Mouse (Mus musculus) mature B cell (primary cell): ENCODE measurements around the gene Vti1a.

Experiments
- in situ Hi-C: fragments of 300-500 bp; cut with MboI; formaldehyde crosslinking; loops from 2 replicates; pipeline ENCODE4 v1.14.3; 2019

The Vti1a gene

DNA sequence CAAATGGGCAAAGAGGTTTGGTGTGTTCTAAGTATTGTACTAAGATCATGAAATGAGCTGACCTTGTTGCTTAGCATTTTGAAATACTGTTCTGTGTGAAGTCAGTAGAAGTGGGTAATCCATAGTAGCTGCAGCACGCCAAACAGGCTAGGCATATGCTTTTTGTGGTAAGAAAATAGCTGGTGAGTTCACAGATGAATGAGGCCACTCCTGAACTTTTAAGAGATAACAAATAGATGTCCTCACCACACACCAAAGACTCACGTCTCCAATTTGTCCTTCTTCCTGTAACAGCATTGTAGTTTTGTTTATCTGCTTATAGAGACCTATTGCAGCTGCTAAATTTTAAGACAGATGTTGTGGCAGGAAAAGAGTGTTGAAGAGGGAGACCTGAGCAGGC lies 62.8 kb downstream of the Vti1a start:
- in situ Hi-C loops: no loop called here

DNA sequence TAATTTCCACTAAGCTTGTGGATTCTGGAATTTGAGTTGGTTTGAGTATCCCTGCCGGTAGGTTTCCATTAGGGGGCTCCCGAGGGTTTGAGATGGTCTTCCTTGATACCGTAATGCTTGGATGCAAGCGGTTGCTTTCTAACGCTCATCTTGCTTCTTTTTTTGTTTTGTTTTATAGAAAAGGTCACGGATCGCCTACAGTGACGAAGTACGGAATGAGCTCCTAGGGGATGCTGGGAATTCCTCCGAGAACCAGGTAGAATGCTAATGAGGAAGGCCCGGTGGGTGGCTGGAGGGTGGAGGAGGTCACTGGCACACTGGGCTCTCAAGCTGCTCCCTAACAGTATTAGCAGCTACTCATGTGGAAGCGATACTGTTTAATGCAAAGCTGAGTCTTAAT lies 64.7 kb downstream of the Vti1a start:
- in situ Hi-C loops: no loop called here

DNA sequence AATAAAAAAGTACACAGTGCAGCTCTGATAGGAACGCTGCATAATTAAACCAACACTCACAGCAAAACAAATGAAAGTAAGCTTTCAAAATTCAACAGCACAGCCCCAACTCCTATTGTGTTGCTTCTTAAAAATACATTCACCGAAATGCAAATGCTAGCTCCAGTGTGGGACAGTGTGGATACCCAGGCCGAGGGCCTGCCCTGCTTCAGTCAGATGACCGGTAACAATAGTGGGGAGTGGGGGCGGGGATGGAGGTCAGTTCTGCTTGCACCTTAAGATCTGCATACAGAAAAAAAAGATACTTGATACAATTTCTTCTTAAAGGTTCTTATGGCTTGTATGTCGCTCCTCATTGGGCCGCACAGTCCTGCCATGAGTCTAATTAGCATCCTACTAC lies 65.2 kb downstream of the Vti1a start:
- in situ Hi-C loops: no loop called here

DNA sequence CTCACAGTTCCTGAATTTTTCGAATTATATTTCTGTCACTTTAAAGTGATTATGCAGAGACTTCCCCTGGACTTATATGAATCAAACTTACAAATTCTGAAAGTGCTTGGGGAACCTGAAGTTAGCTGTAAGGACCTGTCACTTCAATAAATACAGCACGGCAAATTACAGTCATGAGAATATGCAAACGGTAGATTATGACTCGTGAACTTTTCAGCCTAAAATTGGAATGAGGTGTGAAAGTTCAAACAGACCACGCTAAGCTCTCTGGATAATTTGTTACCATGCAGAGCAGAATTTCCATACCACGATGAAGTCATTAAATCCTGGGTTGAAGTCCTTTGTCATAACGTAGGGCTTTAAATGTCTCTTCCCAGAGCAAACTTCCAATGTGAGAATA lies 66.7 kb downstream of the Vti1a start:
- in situ Hi-C loops: no loop called here

DNA sequence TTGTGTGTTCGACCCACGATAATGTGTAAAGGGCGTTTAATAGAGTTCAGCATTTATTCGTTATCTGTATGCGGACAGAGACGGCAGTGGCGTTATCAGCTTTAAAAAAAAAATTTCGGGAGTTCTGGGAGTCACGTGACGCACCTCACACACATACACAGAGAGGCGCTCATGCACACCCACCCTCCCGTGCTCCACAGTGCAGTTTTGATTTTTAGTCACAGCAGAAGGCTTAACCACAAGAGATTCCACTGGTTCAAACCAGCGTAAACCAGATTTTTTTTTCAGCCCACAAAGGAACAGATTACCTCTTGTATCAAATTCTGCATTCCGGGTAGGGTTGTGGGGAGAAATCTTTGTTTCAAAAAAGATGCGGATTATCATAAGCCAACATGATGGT lies 68.5 kb downstream of the Vti1a start:
- in situ Hi-C loops: no loop called here

DNA sequence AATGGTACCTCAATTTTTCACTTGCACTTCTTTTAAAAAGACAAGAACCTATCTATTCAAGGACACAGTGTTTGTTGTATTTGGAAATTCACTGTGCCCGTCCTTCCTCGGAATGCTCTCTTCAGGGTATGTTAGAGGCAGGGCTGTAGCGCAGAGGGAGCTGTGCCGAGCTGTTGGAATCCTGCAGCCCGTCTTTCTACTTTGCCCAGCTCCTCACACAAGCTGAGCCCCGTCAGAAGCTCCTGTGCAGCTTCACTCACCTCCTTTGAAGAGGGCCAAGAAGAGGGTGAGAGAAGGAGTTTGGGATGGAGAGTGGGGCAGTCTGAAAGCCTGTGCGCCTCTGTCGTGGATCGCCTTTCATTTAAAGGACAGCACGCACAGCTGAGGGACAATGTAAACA lies 72.9 kb downstream of the Vti1a start:
- in situ Hi-C loops: no loop called here

DNA sequence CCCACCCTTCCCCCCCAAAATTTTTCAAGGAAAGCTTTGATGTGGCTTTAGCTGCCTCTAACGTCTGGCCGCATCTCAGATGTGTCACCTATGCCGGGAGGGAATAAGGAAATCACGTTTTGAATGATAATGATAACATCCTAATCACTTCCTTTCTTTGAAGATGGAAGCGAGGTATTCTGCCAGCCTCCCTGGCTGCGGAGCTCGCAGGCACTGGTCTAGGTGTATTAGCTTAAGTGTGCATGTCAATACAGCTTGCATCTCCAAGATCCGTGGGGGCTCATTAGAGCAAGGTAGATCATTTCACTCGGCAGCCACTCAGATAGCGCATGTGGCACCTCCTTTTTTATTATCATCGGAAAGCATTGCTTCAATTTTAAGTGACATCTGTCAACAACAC lies 74.2 kb downstream of the Vti1a start:
- in situ Hi-C loops: no loop called here

DNA sequence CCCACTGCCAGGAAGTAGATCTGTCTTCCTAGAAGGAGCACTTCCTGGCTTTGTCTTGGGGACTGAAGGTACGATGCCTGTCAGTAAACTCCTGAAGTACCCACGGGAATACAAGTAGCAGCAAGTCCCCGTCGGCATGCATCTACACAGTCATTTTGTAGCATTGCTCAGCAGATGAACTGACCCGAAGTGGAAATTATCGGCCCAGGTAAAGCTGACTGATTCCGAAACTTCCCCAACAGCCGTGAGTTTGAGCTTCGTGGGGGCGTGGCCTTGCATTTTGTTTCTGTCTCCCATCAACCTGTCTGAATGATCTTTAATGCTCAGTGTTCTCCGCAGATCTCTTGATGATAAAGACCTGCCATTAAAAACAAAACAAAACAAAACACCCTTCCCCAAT lies 85.5 kb downstream of the Vti1a start:
- in situ Hi-C loops: no loop called here

DNA sequence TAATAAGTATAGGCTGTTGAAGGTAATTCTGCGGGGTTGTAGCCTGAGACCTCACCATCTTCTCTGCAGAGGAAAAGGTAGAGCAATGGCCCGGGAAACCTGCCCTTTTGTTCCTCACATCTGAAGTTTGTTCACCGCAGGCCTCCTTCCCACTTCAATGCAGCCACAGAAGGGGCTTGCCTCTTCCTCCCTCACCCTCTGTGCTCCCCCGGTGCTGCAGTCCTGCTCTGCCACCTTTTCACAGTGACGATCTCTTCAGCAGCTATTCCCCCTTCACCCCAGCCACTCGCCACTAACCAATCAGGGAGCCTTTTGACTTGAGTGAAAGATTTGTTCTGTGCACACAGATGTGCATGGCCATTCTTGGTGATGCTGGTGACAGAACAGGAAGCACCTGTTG lies 92.4 kb downstream of the Vti1a start:
- in situ Hi-C loops: no loop called here

DNA sequence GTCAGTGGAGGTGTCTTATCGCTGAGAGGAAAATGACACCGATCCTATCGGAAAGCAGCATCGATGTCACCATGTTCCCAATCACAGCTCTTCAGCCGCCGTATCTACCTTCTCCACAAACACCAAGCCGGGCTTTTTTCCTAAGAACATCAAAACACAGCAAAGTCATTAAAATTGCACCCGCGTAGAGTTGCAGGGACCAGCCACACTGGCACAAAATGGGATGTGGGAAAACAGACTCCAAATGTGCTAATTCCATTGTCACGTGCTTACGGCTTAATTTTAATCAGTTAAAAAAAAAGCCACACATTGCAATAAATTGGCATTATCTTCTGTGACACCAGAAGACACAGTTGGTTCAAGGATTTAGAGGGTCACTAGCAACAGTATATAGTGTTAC lies 95.3 kb downstream of the Vti1a start:
- in situ Hi-C loops: no loop called here

DNA sequence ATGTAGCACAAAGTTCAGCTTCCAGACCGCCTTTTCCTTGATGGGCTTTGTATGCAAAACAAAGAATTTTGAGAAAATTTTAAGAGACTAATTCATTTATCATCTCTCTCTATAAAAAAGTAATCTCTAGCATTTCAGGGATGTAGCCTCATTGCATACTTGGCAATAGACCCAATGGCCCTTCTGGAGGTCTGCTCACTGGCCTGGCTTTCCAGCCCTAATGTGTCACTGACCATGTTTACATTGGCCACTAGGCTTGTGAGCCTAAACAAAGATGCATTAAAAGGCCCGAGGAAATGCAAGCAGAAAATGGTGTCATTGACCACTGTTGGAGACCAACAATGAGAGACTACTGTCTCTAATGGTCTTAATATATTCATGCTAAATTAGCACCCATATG lies 95.8 kb downstream of the Vti1a start:
- in situ Hi-C loops: no loop called here

DNA sequence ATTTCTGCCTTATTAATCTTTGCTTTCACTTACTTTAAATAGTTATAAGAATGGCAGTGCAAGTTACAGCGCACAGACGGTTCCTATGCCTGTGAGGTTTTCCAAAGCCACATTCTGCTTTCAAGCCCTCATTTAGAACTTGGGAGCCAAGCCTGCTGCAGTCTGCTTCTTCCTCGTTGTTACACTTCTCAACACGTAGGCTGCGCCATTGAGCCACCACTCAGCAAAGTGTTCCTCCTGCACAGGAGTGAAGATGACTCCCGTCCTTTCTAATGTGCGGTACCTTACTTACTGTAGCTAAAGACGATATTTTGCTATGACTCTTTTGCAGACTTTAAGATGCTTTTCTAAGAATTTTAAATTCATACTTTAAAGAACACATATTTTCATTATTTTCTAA lies 98.0 kb downstream of the Vti1a start:
- in situ Hi-C loops: no loop called here

DNA sequence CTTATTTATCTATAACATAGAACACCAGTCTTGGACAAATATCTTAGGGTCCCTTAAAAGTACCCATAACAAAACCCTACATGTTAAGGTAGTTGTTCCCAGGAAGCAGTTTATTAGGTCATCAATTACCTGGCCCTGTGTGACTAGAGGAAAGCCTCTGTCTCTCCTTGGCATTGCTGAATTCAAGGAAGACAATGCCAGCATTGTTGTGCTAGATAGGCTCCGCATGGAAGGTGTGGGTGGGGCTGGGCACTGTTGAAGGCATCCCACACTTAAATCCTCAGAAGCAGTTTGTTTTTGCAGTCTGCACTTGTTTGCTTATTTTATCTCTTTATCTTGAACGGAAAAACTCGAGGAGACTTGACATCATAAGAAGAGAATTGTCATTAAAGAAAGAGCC lies 102.7 kb downstream of the Vti1a start:
- in situ Hi-C loops: no loop called here

DNA sequence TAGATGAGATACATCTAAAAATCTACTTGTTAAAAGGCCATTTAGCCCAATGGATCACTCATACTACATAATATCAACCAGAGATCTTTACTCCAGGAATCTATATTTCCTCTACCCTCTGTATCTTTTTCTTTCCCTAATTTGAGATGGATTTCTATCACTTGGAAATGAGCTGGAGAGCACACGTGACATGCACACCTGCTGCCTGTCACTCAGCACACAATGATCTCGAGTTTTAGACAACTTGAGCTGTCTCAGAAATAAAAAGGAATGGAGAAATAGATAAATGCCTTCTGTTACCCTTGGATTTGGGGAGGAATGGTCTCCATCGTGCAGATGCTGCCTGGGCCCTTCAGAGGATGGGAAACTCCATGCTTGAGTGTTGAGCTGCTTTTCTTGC lies 103.9 kb downstream of the Vti1a start:
- in situ Hi-C loops: no loop called here

DNA sequence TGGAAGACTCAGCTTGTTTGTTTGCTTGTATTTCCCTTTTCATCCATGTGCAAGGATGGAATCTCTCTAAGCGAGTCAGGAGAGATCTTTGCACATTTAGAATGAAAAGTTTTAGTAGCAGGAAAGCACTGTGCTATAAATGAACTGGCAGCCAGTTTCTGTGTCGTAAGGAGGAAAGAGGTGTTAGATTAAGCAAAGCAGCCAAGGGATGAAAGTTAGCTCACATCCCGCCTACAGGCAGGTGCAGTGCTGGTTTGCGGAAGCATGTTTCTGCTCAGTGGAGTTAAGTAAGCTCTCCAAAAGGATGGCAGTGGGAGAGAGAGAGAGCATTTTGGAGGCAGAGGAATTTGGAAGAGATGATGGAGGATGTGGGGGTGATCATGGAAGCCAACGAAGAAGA lies 105.7 kb downstream of the Vti1a start:
- in situ Hi-C loops: no loop called here

DNA sequence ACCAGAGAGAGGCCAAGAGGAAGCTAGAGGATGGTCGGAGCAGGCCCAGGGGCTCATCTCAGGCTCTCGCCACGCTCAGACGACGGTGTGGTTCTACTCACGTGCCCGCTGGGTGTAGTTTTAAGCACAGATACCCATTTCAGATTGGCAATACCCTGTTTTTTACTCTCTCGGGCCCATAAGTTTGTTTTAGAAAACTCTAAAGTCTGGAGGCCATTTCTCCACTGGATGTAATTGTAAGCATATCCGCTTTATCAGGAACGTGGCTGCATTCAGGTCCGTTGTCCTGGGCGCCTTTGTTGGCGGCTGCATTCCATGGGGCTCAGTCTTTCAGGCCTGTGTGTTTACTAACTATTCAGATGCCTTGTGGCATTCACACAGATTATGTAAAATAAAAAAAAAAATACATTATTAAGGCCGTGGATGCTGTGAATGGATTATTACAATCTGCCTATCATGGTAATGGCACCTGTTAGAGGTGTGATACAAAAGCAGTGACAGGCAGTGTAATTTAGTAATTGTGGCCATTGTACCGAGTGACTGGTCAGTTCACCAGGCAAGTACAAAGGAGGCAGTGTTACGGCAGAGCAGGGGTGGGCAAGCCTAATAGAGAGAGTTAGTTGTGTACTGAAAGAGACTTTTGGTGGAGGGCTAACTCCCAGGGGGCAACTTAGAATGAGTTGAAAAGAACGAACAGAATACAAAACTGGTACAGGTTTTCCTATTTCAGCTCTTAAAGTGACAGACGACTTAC lies 106.4 kb downstream of the Vti1a start:
- in situ Hi-C loops: no loop called here

DNA sequence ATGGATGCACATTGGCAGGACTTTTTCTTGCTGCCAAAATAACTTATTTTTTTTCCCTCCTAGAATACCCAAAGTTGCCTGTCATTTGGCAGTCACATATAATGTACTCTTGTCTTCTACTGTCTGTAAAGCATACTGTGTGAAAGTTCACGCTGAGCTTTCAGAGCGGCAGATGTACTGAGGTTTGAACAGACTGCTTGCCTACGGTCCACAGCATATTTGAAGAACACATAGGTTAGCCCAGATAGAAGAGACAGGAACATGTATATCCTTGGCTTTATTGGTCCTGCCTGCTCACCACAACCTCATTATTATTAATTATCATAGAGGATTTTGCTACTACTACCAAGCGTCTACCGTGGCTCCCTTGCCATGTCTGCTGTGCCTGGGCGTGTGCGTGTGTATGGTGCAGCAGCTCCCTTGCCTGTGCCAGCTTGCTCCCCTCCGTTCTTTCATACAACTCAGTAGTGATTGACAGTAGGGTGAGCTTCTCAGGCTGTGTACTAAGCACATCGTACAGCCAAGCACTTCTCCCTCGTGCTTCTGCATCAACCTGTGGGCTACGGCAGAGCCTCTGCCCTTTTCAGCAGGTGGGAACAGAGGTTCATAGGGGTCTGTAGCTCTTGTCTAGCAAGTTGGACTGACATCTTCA lies 107.1 kb downstream of the Vti1a start:
- in situ Hi-C loops: no loop called here

DNA sequence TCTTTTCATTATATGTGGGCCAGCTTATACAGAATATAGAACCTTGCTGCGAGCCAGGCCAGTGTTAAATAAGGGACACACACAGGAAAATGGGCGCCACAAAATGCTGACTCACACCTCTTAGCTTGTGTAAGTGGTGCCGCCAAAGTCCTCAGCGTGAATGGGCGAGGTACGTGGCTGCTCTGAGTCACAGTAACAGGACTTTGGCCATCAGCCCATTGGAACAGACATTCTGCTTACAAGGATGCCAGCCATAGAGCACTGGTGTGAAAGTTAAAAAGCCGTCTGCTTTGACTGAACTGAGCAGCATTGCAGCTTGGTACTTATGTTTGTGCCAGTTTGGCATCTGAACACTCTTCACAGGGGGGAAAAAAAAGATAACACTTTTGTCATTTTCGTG lies 107.9 kb downstream of the Vti1a start:
- in situ Hi-C loops: no loop called here

DNA sequence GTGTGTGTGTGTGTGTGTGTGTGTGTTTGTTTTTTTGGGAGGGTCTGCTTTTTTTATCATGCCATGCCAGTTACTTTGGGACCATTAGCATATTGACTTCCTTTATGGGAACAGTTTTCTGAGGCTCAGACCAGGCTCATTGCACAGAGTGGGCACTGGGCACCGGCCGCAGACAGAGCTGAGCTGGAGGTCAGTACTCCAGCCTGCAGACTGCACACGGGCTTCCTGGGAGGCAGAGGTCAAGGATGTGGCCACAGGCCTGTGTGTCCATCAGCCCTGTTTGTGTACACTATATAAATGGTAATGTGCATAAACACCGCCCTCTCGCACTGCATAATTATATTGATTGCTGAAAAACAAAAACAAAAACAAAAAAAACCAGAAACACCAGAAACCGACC lies 108.4 kb downstream of the Vti1a start:
- in situ Hi-C loops: no loop called here

DNA sequence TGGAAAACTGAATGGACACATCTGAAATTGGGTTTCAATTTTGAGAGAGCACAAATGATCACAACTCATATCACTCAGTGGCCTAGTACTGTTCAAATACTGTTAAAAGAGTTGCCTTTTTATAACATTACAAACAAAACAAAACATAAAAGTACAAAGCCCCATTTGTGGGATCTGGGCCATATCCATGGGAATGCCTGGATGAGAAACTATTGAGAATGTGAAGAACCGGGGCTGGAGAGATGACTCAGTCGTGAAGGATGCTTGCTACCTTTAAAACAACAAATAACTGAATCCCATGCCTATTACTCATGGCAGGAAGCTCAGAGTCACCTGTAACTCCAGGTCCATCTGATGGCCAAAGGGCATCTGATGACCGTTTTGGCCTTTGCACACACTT lies 124.2 kb downstream of the Vti1a start:
- in situ Hi-C loops: no loop called here

DNA sequence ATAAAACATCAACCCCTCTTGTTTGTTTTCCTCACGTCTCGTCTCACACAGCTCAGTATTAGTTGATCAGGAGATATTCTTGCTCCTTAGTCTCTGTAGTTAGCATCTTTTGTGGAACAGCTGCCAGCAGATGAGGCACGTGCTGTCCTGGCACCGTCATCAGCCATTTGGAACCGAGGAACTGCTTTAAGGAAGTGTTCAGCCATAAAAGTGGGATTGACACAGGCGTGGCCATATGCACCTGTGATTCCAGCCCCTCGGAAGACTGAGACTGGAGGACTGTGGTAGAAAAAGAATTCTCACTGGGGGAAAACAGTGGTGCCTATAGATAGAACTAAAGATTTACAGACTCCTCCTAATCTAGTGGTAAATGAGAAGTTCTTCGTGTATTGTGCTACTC lies 127.5 kb downstream of the Vti1a start:
- in situ Hi-C loops: no loop called here

DNA sequence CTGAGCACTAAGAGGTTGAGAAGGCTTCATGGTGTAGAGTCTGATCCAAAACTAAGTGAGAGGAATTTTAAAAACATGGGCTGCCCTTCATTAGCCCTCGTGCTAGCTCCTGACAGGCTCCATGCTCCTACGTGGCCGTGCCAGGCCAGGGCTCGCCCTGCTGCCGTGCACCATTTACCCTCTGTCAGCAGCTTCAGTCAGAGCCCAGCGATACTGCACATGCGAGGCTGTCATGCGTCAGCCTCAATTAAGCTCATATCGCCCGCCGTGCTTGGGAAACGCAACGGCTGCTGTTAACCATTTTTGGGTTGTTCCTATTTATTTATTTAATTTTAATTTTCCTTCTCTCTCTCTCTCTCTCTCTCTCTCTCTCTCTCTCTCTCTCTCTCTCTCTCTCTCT lies 133.0 kb downstream of the Vti1a start:
- in situ Hi-C loops: no loop called here

DNA sequence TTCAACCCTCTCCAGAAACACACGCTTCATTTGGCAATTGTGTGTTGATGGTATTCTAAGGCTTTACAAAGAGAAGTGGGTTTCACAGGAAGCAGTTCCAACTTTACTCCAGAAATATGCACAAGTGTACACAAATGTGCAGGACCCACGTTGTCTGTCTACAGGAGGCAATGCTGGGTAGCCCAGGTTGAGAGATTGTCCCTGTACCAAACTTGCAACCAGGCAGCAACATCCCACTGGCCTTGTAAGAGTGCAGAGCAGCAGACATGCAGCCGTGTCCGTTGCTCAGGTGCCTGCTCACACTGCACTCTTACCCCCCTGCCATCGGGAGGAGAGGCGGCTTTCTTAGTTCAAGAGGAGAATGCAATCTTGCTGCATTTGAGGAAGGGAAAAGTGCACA lies 133.4 kb downstream of the Vti1a start:
- in situ Hi-C loops: no loop called here
